Mouse (Mus musculus) limb, embryonic 12.5 days (tissue): Measurements from ENCODE around the gene Dync1i2. TPM values are rescaled to one million over a fixed set of nuclear protein-coding genes. Genes with fewer than 3 reads are reported as not detected.

Source experiments
- ATAC-seq: fragments of 200-750 bp; cut with Nextera tagmentation; 2 replicates; pipeline ENCODE4 v1.8.0; 2017; ENCODE audit warnings: low read depth, moderate TSS enrichment; ENCODE audit not compliant: insufficient number of reproducible peaks, insufficient read depth, low FRiP score, low TSS enrichment
- H3K27ac ChIP-seq: fragments of 300-500 bp; sonication (generic); 2 replicates; pipeline ENCODE4 v1.5.1; 2016; ENCODE audit warnings: mild to moderate bottlenecking, moderate library complexity
- H3K27me3 ChIP-seq: fragments of 300-500 bp; sonication (generic); 2 replicates; pipeline ENCODE4 v1.6.1; 2016; ENCODE audit warnings: mild to moderate bottlenecking, moderate library complexity
- H3K36me3 ChIP-seq: fragments of 300-500 bp; sonication (generic); 2 replicates; pipeline ENCODE4 v1.6.1; 2016; ENCODE audit warnings: mild to moderate bottlenecking, moderate library complexity
- H3K4me1 ChIP-seq: fragments of 300-500 bp; sonication (generic); replicated peaks from 2 replicates; pipeline ENCODE4 v1.6.1; 2016
- H3K4me2 ChIP-seq: fragments of 300-500 bp; sonication (generic); 2 replicates; pipeline ENCODE4 v1.6.1; 2016; ENCODE audit warnings: mild to moderate bottlenecking, moderate library complexity
- H3K4me3 ChIP-seq: fragments of 300-500 bp; sonication (generic); replicated peaks from 2 replicates; pipeline ENCODE4 v1.5.1; 2016; ENCODE audit warnings: mild to moderate bottlenecking
- H3K9ac ChIP-seq: fragments of 300-500 bp; sonication (generic); replicated peaks from 2 replicates; pipeline ENCODE4 v1.6.1; 2016; ENCODE audit warnings: mild to moderate bottlenecking, moderate library complexity
- H3K9me3 ChIP-seq: fragments of 300-500 bp; sonication (generic); 2 replicates; pipeline ENCODE4 v1.6.1; 2016; ENCODE audit warnings: mild to moderate bottlenecking, moderate library complexity
- whole genome bisulfite sequencing: fragments of 180-500 bp; shearing (Covaris S2); methylation state at CpG from one replicate; pipeline ENCODE4 v1.1.7; 2016; 5-methylcytosine and 5-hydroxymethylcytosine counted together
- polyA plus RNA-seq: library from polyadenylated mRNA; unstranded; fragments of >200 nt; fragmentation: Nextera tagmentation; extraction: Ambion mirVana; gene quantifications from 2 replicates; pipeline ENCODE4 v1.2.1, GENCODE M21; 2016

Gene Dync1i2
- polyA plus RNA-seq, 1 experiment from 2014 or later: 107 TPM

DNA sequence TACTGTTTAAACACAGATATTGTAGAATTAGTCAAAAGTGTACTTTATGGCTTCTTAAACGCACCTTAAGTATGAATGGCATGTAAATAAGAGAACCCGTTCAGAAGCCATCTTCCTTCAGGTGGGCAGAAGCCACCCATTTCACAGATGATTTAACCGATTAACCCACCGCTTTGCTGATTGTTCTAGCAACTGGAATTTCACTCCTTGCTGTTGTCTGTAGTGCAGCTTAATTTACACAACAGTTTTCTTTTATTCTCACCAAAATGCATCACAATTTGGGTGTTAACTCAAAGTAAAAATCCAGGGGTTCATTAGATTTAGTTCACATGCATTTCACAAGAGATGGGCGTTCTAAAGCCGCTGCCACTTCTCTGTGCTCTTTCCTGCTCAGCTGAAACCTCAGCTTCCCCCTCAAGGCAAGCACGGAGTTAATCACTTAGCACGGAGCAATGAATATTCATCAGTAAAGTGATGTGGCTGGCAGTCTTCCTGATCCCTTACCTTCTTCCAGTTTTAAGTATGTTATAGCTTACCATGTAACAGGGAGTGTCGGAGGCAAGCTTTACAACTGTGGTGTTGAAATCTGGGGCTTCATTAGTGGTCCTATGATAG lies 31.7 kb downstream of the Dync1i2 start:
- Histone ChIP-seq H3K27ac (no peak overlapping the region), H3K4me2 (no peak overlapping the region), H3K4me1 (no peaks in the 10 kb centered on the region), H3K36me3 (peaks cover 51% of the 10 kb centered on the region), H3K9ac (no peak overlapping the region), H3K9me3 (no peaks in the 10 kb centered on the region), H3K27me3 (no peaks in the 10 kb centered on the region), H3K4me3 (no peak overlapping the region)
- 85% methylated on average over 9 of the region's 9 CpGs for WGBS
- ATAC-seq: no peak

DNA sequence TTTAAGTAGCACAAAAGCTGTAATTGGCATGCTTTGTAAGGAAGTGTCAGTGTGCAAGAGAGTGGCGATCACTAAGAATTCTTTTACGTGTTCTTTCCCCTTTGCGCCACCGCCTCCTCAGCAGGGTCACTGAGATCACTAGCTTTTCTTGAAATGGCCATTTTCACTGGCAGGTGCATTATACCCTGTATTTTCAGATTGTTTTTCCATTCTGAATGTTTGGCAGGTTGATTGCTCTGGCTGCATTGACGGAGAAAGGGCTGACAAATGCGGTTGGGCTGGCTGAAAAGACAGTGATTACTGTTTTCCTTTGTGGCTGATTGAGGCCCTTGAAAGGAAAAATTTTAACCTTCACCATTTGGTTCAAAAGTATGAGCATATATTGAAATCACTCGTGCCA lies 33.3 kb downstream of the Dync1i2 start:
- Histone ChIP-seq H3K27me3 (no peaks in the 10 kb centered on the region), H3K4me3 (no peak overlapping the region), H3K27ac (no peak overlapping the region), H3K9ac (no peak overlapping the region), H3K9me3 (no peaks in the 10 kb centered on the region), H3K4me2 (no peak overlapping the region), H3K36me3 (peaks cover 49% of the 10 kb centered on the region), H3K4me1 (no peaks in the 10 kb centered on the region)
- 90% methylated on average over 7 of the region's 7 CpGs for WGBS
- no peak for ATAC-seq

DNA sequence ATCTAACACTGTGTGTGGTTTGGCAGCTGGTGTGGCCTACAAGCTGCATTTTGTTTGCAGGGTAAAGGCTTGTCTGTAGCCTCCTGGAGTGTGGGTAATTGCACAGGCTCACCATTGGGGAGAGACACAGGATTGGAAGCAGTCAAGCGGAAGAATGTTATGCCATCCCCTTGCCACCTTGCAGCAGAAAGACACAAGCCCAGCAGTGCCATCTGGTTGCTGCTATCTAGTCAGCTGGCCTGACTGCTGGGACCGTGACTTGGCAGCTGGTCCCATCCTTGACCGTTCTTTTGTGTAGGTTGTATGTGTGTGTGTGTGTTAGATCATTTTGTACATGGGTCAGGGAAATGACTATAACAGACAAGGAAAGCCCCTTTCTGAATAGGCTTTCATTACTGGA lies 33.9 kb downstream of the Dync1i2 start:
- H3K27ac ChIP-seq: no peak overlapping the region
- WGBS: 90% methylated on average over 3 of the region's 3 CpGs
- no peak overlapping the region for H3K4me3 ChIP-seq
- no peak overlapping the region for H3K9ac ChIP-seq
- no peak for ATAC-seq
- no peaks in the 10 kb centered on the region for H3K9me3 ChIP-seq
- no peaks in the 10 kb centered on the region for H3K4me1 ChIP-seq
- H3K36me3 ChIP-seq: peaks cover 49% of the 10 kb centered on the region
- H3K27me3 ChIP-seq: no peaks in the 10 kb centered on the region
- no peak overlapping the region for H3K4me2 ChIP-seq

DNA sequence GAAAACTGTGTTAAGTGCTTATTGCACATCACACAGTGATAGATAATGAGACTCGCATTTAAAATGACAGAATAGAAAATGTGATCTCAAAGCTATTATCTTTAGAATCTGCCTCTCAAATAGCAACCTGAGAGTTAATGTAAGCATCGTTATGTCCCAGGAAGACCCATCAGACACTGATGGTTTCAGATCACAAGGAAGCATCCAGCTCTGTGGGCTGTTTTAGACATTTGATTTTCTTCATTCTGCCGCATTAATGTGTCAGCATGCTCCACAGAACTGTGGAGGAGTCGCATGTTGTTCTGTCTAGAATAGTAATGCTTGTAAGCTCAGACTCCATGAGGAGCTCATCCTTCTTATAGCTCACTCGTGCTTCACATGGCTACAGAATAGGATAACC lies 34.6 kb downstream of the Dync1i2 start:
- H3K36me3 ChIP-seq: peaks cover 52% of the 10 kb centered on the region
- H3K4me2 ChIP-seq: no peak overlapping the region
- H3K27ac ChIP-seq: no peak overlapping the region
- no peaks in the 10 kb centered on the region for H3K27me3 ChIP-seq
- no peaks in the 10 kb centered on the region for H3K4me1 ChIP-seq
- no peaks in the 10 kb centered on the region for H3K9me3 ChIP-seq
- WGBS: 91% methylated on average over 5 of the region's 5 CpGs
- ATAC-seq: no peak
- H3K9ac ChIP-seq: no peak overlapping the region
- no peak overlapping the region for H3K4me3 ChIP-seq

DNA sequence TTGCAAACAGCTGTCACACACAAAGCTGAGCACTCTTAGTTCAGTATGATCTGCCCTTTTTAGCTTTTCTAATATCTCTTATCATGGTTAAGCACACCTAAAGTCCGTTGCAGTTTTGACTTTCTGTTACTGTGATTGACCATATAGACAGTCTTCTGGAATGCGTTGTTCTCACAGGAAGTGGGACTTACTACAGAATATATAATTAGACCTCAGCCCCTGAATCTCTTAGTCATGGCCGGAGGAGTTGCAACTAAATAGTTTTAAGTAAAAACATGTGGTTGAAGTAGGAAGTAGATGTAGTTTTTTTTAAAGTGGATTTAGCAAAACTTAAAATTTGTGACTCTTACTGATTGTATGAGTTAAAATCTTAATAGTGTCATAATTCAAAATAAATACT lies 36.6 kb downstream of the Dync1i2 start:
- Histone ChIP-seq H3K4me2 (no peak overlapping the region), H3K9me3 (no peaks in the 10 kb centered on the region), H3K9ac (no peak overlapping the region), H3K4me3 (no peak overlapping the region), H3K27me3 (no peaks in the 10 kb centered on the region), H3K36me3 (peaks cover 62% of the 10 kb centered on the region), H3K4me1 (no peaks in the 10 kb centered on the region), H3K27ac (no peak overlapping the region)
- ATAC-seq: no peak
- WGBS: 31% methylated on average over 3 of the region's 3 CpGs

DNA sequence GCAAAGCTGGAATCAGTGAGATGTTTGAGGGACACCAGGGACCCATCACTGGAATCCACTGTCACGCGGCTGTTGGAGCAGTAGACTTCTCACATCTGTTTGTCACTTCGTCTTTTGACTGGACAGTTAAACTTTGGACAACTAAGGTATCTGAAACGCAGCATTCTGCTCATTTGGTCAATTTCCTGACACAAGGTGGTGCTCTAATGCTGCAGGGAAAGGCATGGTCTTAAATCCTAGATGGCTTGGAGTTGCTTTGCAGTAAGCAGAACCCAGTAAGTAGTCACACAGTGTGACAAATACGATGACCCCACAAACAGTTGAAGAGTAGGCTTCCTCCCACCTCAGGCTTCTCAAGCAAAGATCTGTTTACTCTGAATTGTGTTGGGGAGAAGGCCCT lies 39.3 kb downstream of the Dync1i2 start:
- H3K27me3 ChIP-seq: no peaks in the 10 kb centered on the region
- no peak overlapping the region for H3K4me2 ChIP-seq
- H3K9ac ChIP-seq: no peak overlapping the region
- peaks cover 73% of the 10 kb centered on the region for H3K36me3 ChIP-seq
- no peak overlapping the region for H3K27ac ChIP-seq
- ATAC-seq: no peak
- H3K9me3 ChIP-seq: no peaks in the 10 kb centered on the region
- H3K4me1 ChIP-seq: no peaks in the 10 kb centered on the region
- H3K4me3 ChIP-seq: no peak overlapping the region
- 66% methylated on average over 5 of the region's 5 CpGs for WGBS

DNA sequence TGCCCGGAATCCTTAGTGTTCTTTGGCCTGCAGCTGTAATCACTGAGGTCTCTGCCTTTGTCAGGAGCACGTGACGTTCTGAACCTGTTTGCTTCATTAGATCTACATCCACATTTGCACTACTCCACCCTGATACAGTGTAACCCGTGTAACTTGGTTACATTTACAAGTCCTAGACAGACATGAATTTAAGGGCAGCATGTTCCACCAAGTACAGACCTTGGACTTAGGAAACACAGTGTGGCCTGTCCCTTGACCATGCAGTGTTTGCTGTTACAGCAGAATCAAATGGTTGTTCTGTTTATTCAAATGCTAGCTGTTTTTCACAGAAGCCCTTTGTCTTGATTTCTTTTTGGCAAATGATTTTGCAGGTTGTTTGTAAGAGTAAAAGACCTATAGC lies 43.3 kb downstream of the Dync1i2 start:
- H3K27me3 ChIP-seq: no peaks in the 10 kb centered on the region
- H3K4me1 ChIP-seq: no peaks in the 10 kb centered on the region
- H3K27ac ChIP-seq: no peak overlapping the region
- 84% methylated on average over 4 of the region's 4 CpGs for WGBS
- ATAC-seq: no peak
- no peak overlapping the region for H3K9ac ChIP-seq
- no peaks in the 10 kb centered on the region for H3K9me3 ChIP-seq
- H3K36me3 ChIP-seq: peaks cover 91% of the 10 kb centered on the region
- H3K4me2 ChIP-seq: no peak overlapping the region
- no peak overlapping the region for H3K4me3 ChIP-seq

DNA sequence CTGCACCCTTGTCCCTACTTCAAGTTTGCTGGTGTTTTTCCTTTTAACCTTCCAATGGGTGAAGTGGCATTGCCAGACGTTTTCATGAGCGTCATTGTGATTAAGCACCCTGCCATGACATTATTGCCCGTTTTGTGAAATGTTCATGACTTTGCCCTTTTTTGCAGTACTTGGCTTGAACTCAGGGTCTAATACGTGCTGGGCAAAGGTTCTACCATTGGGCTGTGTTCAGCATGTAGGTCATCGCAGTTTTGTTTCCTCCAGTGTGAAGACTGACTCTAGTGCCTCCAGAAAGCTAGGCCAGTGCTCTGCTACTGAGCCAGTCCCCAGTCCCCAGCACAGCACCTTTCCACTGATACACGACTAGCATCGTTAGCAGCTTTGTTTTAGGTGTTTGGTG lies 45.1 kb downstream of the Dync1i2 start:
- 76% methylated on average over 7 of the region's 7 CpGs for WGBS
- H3K36me3 ChIP-seq: peaks cover 88% of the 10 kb centered on the region

DNA sequence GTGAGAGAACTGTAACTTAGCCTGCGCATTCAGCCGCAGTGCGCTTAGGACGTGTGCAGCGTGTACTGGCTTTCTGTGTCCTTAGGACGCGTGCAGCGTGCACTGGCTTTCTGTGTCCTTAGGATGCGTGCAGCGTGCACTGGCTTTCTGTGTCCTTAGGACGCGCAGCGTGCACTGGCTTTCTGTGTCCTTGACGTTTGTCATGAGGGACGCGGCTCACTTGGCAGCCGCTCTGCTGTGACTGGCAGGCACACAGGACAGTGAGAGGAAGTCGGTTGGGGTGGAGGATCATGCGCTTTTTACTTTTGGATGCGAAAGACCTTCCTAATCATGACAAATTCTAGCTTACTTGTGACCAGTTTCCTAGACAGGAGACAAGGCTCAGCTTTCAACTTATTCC lies 53.1 kb downstream of the Dync1i2 start:
- H3K9ac ChIP-seq: no peak overlapping the region
- ATAC-seq: no peak

More for the DNA sequence above, 45.1 kb downstream of the Dync1i2 start:
- no peak overlapping the region for H3K9ac ChIP-seq
- H3K4me1 ChIP-seq: no peaks in the 10 kb centered on the region
- no peak overlapping the region for H3K4me3 ChIP-seq
- H3K27me3 ChIP-seq: no peaks in the 10 kb centered on the region
- H3K9me3 ChIP-seq: no peaks in the 10 kb centered on the region
- no peak overlapping the region for H3K4me2 ChIP-seq
- no peak overlapping the region for H3K27ac ChIP-seq
- ATAC-seq: no peak

DNA sequence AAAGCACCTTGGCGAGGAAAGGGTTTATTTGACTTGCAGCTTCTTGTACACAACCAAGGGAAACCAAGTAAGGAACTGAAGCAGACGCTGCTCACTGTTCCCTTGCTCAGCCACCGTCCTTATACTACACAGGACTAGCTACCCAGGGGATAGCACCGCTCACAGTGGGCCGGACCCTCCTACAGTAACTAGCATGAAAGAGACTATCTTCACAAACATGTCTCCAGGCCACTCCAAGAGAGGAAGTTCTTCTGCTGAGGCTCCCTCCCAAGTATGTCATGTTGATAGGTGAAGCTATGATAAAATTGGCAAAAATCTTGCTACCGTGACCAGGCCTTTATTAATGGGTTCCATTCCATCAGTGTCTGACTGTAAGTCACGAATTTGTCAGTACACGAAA lies 57.2 kb downstream of the Dync1i2 start:
- Histone ChIP-seq H3K27ac (no peak overlapping the region), H3K4me2 (no peak overlapping the region), H3K27me3 (no peaks in the 10 kb centered on the region), H3K4me3 (no peak overlapping the region), H3K36me3 (peaks cover 32% of the 10 kb centered on the region), H3K9ac (no peak overlapping the region), H3K9me3 (no peaks in the 10 kb centered on the region), H3K4me1 (no peaks in the 10 kb centered on the region)
- 89% methylated on average over 8 of the region's 8 CpGs for WGBS
- ATAC-seq: no peak

More for the DNA sequence above, 53.1 kb downstream of the Dync1i2 start:
- no peak overlapping the region for H3K4me3 ChIP-seq
- H3K4me2 ChIP-seq: no peak overlapping the region
- H3K9me3 ChIP-seq: no peaks in the 10 kb centered on the region
- no peak overlapping the region for H3K27ac ChIP-seq
- 96% methylated on average over 20 of the region's 20 CpGs for WGBS
- peaks cover 69% of the 10 kb centered on the region for H3K36me3 ChIP-seq
- no peaks in the 10 kb centered on the region for H3K27me3 ChIP-seq
- H3K4me1 ChIP-seq: no peaks in the 10 kb centered on the region

DNA sequence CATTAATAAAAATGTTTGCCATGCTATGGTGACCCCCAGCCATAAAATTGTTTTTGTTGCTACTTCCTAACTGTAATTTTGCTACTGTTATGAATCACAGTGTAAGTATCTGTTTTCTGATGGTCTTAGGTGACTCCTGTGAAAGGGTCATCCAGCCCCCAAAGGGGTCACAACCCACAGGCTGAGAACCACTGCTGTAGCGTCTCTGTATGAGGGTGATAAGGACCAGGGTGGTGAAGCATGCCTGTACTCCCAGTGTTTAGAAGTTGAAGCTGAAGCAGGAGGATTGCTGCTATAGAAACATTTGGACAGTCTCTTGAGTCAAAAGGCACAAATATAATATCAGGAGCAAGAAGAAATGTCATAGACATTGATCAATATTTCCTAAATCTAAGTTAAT lies 57.8 kb downstream of the Dync1i2 start:
- no peak overlapping the region for H3K4me3 ChIP-seq
- H3K27me3 ChIP-seq: no peaks in the 10 kb centered on the region
- H3K4me1 ChIP-seq: 0 out of 2 replicates have a peak, but pooled peaks cover 4% of the 10 kb centered on the region
- H3K4me2 ChIP-seq: no peak overlapping the region
- no peak for ATAC-seq
- no peaks in the 10 kb centered on the region for H3K9me3 ChIP-seq
- H3K9ac ChIP-seq: no peak overlapping the region
- no peak overlapping the region for H3K27ac ChIP-seq
- WGBS: 49% methylated on average over 1 of the region's 1 CpGs
- H3K36me3 ChIP-seq: peaks cover 27% of the 10 kb centered on the region

DNA sequence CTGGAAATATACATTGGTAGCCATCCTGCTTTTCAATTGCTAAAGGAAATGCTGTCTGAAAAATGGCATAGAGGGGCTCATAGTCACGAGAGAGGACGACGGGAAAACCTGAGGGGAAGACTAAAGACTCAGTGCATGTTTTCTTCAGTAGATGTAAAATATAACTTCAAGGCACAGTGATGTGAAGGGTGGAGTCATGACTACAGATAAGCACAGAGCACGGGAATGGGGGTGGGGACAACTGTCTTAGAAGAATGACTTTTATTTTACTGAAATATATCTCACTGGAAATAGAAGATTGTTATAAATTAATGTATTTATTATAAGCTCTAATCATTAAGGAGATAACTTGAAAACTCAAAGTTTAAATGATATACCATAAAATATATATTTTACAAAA lies 58.6 kb downstream of the Dync1i2 start:
- H3K9me3 ChIP-seq: no peaks in the 10 kb centered on the region
- no peak overlapping the region for H3K9ac ChIP-seq
- no peak overlapping the region for H3K27ac ChIP-seq
- H3K4me3 ChIP-seq: no peak overlapping the region
- no peak overlapping the region for H3K4me2 ChIP-seq
- H3K27me3 ChIP-seq: no peaks in the 10 kb centered on the region
- no peak for ATAC-seq
- H3K4me1 ChIP-seq: 0 out of 2 replicates have a peak, but pooled peaks cover 4% of the 10 kb centered on the region
- peaks cover 25% of the 10 kb centered on the region for H3K36me3 ChIP-seq
- WGBS: 82% methylated on average over 4 of the region's 4 CpGs
